Mouse (Mus musculus) lung, adult 2 months (tissue): Measurements from ENCODE around the gene 4933427I04Rik. TPM values are rescaled to one million over a fixed set of nuclear protein-coding genes. Genes with fewer than 3 reads are reported as not detected.
A peak's percentile ranks its signal among the peaks of the same experiment; 100 is the strongest.

ENCODE experiments used
- DNase-seq: peaks from one replicate; pipeline ENCODE4 v3.0.0; 2022
- H3K4me1 ChIP-seq: fragments of 200-500 bp; 2 replicates; pipeline ENCODE4 v1.6.1; 2011; ENCODE audit warnings: low read length; ENCODE audit not compliant: control insufficient read depth, insufficient read depth
- H3K4me3 ChIP-seq: fragments of 200-500 bp; replicated peaks from 2 replicates; pipeline ENCODE3; 2011; ENCODE audit warnings: low read depth, mild to moderate bottlenecking, control low read depth, low read length; ENCODE audit errors: extremely low read depth
- CTCF ChIP-seq: fragments of 200-500 bp; IDR thresholded peaks from 2 replicates; pipeline ENCODE4 v1.5.1; 2011; ENCODE audit warnings: mild to moderate bottlenecking, low read length, control low read depth; ENCODE audit not compliant: insufficient read depth
- POLR2A ChIP-seq: fragments of 200-500 bp; IDR thresholded peaks from 2 replicates; pipeline ENCODE4 v1.6.1; 2011; ENCODE audit warnings: low read depth, mild to moderate bottlenecking, control low read depth, low read length, borderline replicate concordance; ENCODE audit errors: extremely low read depth
- WGBS: fragments of 180-500 bp; shearing (Covaris S2); methylation state at CpG from one replicate; pipeline ENCODE4 v1.1.7; 2018; 5-methylcytosine and 5-hydroxymethylcytosine counted together
- polyA plus RNA-seq: library from polyadenylated mRNA; depleted of rRNA; stranded (reverse); fragments of >200 nt; gene quantifications from 2 replicates; pipeline ENCODE4 v1.2.3, GENCODE M21; 2012; rRNA removed

Gene 4933427I04Rik
- polyA plus RNA-seq, 1 experiment: not detected

GRCm38 (mm10) chr4:123860621-123861020 is 1.1 kb downstream of the 4933427I04Rik start:
- H3K4me1 ChIP-seq: no peaks in the 10 kb centered on the region
- WGBS: 81% methylated on average over 5 of the region's 5 CpGs
- TF ChIP-seq POLR2A (no peak), CTCF (no peak)
- H3K4me3 ChIP-seq: no peak overlapping the region
- DNase-seq: no peak

GRCm38 (mm10) chr4:123893726-123894125 is 34.2 kb downstream of the 4933427I04Rik start:
- peak; percentile 71 for DNase-seq
- H3K4me1 ChIP-seq: no peaks in the 10 kb centered on the region
- 62% methylated on average over 5 of the region's 5 CpGs for WGBS
- no peak for TF ChIP-seq CTCF
- no peak for TF ChIP-seq POLR2A
- H3K4me3 ChIP-seq: no peak overlapping the region

- Histone ChIP-seq H3K4me1 (no peaks in the 10 kb centered on the region), H3K4me3 (no peak overlapping the region)
- WGBS: 58% methylated on average over 4 of the region's 4 CpGs
- TF ChIP-seq POLR2A (no peak), CTCF (no peak)
- peak; percentile 20 for DNase-seq
Observed at GRCm38 (mm10) chr4:123894295-123894694, 34.8 kb downstream of the 4933427I04Rik start.

- WGBS: 9% methylated on average over 5 of the region's 5 CpGs
- Histone ChIP-seq H3K4me1 (no peaks in the 10 kb centered on the region), H3K4me3 (no peak overlapping the region)
- peak; percentile 28 for DNase-seq
- no peak for TF ChIP-seq POLR2A
- TF ChIP-seq CTCF: peak; percentile 58
Observed at GRCm38 (mm10) chr4:123898696-123899095, 39.2 kb downstream of the 4933427I04Rik start.

- TF ChIP-seq CTCF (no peak), POLR2A (no peak)
- 73% methylated on average over 3 of the region's 3 CpGs for WGBS
- no peak for DNase-seq
- H3K4me1 ChIP-seq: no peaks in the 10 kb centered on the region
- no peak overlapping the region for H3K4me3 ChIP-seq
Observed at GRCm38 (mm10) chr4:123903432-123903831, 44.0 kb downstream of the 4933427I04Rik start.

- peak; percentile 99 for DNase-seq
- peak within 1 kb of the TSS; percentile 94 for H3K4me3 ChIP-seq
- WGBS: 1% methylated on average over 49 of the region's 49 CpGs
- H3K4me1 ChIP-seq: no peaks in the 10 kb centered on the region
- TF ChIP-seq POLR2A (peak; percentile 53; the same call in 1 of the 2 replicates), CTCF (no peak)
Observed at GRCm38 (mm10) chr4:123904333-123905125, 45.0 kb downstream of the 4933427I04Rik start, which contains the start of gene Mycbp. Gene Mycbp, plus strand, starts transcription at chr4:123904832.

GRCm38 (mm10) chr4:123905126-123905668 is 45.7 kb downstream of the 4933427I04Rik start:
- Histone ChIP-seq H3K4me3 (peak overlapping the region; percentile 70), H3K4me1 (no peaks in the 10 kb centered on the region)
- no peak for TF ChIP-seq CTCF
- no peak for TF ChIP-seq POLR2A
- DNase-seq: no peak
- WGBS: under 1% methylated on average over 52 of the region's 53 CpGs

- TF ChIP-seq CTCF (no peak), POLR2A (no peak)
- Histone ChIP-seq H3K4me1 (peaks cover 4% of the 10 kb centered on the region; the same call in 1 of the 2 replicates), H3K4me3 (no peak overlapping the region)
- 83% methylated on average over 4 of the region's 4 CpGs for WGBS
- DNase-seq: no peak
Observed at GRCm38 (mm10) chr4:123911503-123911902, 52.0 kb downstream of the 4933427I04Rik start.

- no peak overlapping the region for H3K4me3 ChIP-seq
- no peak for TF ChIP-seq CTCF
- TF ChIP-seq POLR2A: no peak
- WGBS: 37% methylated on average over 2 of the region's 2 CpGs
- H3K4me1 ChIP-seq: peaks cover 6% of the 10 kb centered on the region; the same call in 1 of the 2 replicates
- DNase-seq: no peak
Observed at GRCm38 (mm10) chr4:123912431-123912830, 53.0 kb downstream of the 4933427I04Rik start.

Other genes with a start within 250 kb of the 4933427I04Rik start
- 216 and 249 TPM in 2 replicates for gene Macf1, start 175.3 kb upstream of the 4933427I04Rik start, polyA plus RNA-seq
- 24.3 and 54.2 TPM in 2 replicates for gene Ndufs5, start 141.5 kb upstream of the 4933427I04Rik start, polyA plus RNA-seq
- 23.6 and 27.8 TPM in 2 replicates for gene Akirin1, start 109.3 kb upstream of the 4933427I04Rik start, polyA plus RNA-seq
- 0.29 and 0.66 TPM in 2 replicates for gene Rhbdl2, start 71.8 kb upstream of the 4933427I04Rik start, polyA plus RNA-seq
- gene Mycbp, start 45.2 kb downstream of the 4933427I04Rik start, polyA plus RNA-seq: 10.7 and 15.7 TPM in 2 replicates
- 39.9 and 49.6 TPM in 2 replicates for gene Rragc, start 57.8 kb downstream of the 4933427I04Rik start, polyA plus RNA-seq
- not detected in 2 replicates for gene 4930535I16Rik, start 58.3 kb downstream of the 4933427I04Rik start, polyA plus RNA-seq